Comparison of ENCODE assay signal across 30 mouse cellular contexts in genomic region chr7:45323069-45323468, GRCm38 (mm10). TPM values are rescaled to one million over a fixed set of nuclear protein-coding genes. Genes with fewer than 3 reads are reported as not detected.
"Had no signal": no experiment of that assay in that cellular context is flagged by ENCODE, and none has a peak within 500 bp of the region (broad histone marks: within the 10 kb centered on the region; RNA-seq: fewer than 3 reads in every experiment).

No protein-coding gene starts in this region.

- H3K27ac ChIP-seq: heart, adult 2 months; heart, embryonic 13.5 days; heart, embryonic 15.5 days; hindbrain, embryonic 13.5 days; hindbrain, embryonic 15.5 days; hindbrain, postnatal 0 days; kidney, embryonic 15.5 days; kidney, postnatal 0 days; limb, embryonic 10.5 days; limb, embryonic 12.5 days; liver, embryonic 13.5 days had no signal

- H3K4me3 ChIP-seq: heart, adult 2 months; heart, embryonic 13.5 days; heart, embryonic 15.5 days; hindbrain, embryonic 13.5 days; hindbrain, embryonic 15.5 days; kidney, embryonic 15.5 days; limb, embryonic 10.5 days; limb, embryonic 12.5 days; liver, embryonic 13.5 days had no signal

- ATAC-seq: hindbrain, postnatal 0 days had no signal

- H3K4me2 ChIP-seq: heart, embryonic 11.5 days; heart, embryonic 13.5 days; heart, embryonic 15.5 days; hindbrain, embryonic 13.5 days; hindbrain, embryonic 15.5 days; kidney, embryonic 15.5 days; limb, embryonic 12.5 days; liver, embryonic 11.5 days; liver, embryonic 13.5 days had no signal

- H3K27me3 ChIP-seq: heart, embryonic 13.5 days; heart, embryonic 15.5 days; hindbrain, embryonic 13.5 days; hindbrain, embryonic 15.5 days; kidney, embryonic 15.5 days; limb, embryonic 12.5 days; liver, embryonic 13.5 days had no signal

- H3K9ac ChIP-seq: heart, embryonic 13.5 days; heart, embryonic 15.5 days; hindbrain, embryonic 13.5 days; hindbrain, embryonic 15.5 days; kidney, embryonic 15.5 days; limb, embryonic 12.5 days; liver, embryonic 13.5 days had no signal

- H3K4me1 ChIP-seq: hindbrain, embryonic 13.5 days; hindbrain, embryonic 15.5 days; kidney, embryonic 15.5 days; limb, embryonic 10.5 days; limb, embryonic 12.5 days; liver, embryonic 13.5 days had no signal

- DNase-seq: gastrocnemius, postnatal 14 days; gastrocnemius, postnatal 36 days; heart, adult 11 months; heart, adult 2 months; heart, postnatal 14 days; heart, postnatal 36 days; kidney, adult 11 months; kidney, adult 2 months; kidney, adult 9 months; kidney, postnatal 14 days; kidney, postnatal 36 days; layer of hippocampus, adult 9-11 months; layer of hippocampus, postnatal 36 days; liver; liver, embryonic 13.5 days had no signal

- H3K9me3 ChIP-seq: heart, embryonic 15.5 days; hindbrain, embryonic 13.5 days; hindbrain, embryonic 15.5 days; kidney, embryonic 15.5 days; limb, embryonic 10.5 days; liver, embryonic 13.5 days had no signal

- H3K36me3 ChIP-seq: liver, embryonic 13.5 days had no signal

RNA-seq across cellular contexts. Expression of gene Slc6a21, which starts 45.8 kb away (rescaled TPM):
- polyA plus RNA-seq: heart, embryonic 11.5 days; heart, embryonic 13.5 days; heart, embryonic 15.5 days; heart, postnatal 0 days; hindbrain, embryonic 11.5 days; hindbrain, embryonic 13.5 days; hindbrain, embryonic 15.5 days; hindbrain, postnatal 0 days; kidney, embryonic 15.5 days; kidney, postnatal 0 days; large intestine, adult 2 months; limb, embryonic 10.5 days; limb, embryonic 12.5 days; limb, embryonic 14.5 days; liver, embryonic 11.5 days; liver, embryonic 13.5 days had no signal

RNA-seq across cellular contexts. Expression of gene Lin7b, which starts 47.3 kb away (rescaled TPM):
- polyA plus RNA-seq: liver, embryonic 11.5 days; liver, embryonic 13.5 days had no signal
